Mouse (Mus musculus) heart, postnatal 14 days (tissue): ENCODE measurements at regions not wholly inside any gene's neighbourhood (a gene's known extent, or its start where the extent isn't known, plus 50 kb on each side); places are given as distances from the start of the nearest gene placed in this dataset.

Experiments
- DNase-seq, 2 experiments: peaks; one replicate each; pipeline ENCODE4 v3.0.0; 2021 to 2022
- intact Hi-C: fragments of 180-260 bp; cut with DNase I; formaldehyde crosslinking; loops from one replicate; pipeline ENCODE4 v1.15.1; 2025

DNA sequence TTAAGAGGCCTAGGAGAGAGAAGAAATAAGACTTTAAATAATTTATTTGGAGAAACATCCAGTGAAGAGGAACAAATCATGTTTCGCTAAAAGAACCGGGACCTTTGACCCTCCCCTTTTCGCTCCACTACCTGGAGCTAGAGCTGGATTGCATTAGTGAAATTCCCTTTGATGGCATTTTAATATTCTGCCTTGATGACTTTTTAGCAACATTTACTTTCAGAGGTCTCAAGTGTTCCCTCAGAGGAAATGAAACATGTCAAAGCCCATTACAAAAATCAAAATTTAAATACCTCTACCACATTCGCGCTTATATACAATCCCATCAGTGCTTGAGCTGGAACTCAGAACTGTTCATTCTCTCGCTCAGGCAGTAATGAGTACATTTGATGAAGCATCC lies 297.0 kb upstream of the Gm10295 start:
- intact Hi-C loops = no loop called here
- DNase-seq = no peak

DNA sequence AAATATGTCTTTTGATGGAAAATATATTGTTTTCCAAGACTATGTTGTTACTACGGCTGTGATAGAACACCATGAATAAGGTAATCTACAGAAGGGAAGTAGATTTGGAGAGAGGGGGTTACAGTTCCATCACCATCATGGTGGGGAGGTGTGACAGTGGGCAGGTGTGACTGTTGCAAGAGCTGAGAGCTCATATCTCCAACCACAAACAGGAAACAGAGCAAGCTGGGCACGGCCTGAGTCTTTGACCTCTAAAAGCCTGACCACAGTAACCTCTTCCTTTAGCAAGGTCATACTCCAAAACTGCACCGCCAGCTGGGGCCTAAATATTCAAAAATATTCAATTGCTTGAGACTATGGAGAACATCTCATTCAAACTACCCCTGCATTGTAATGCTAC lies 295.7 kb upstream of the Gm10295 start:
- no peak for DNase-seq
- intact Hi-C loops = no loop called here

- no peak for DNase-seq
- intact Hi-C loops = no loop called here
These were observed 271.8 kb upstream of the Gm10295 start for GRCm38 (mm10) chr7:71623048-71623447.

DNA sequence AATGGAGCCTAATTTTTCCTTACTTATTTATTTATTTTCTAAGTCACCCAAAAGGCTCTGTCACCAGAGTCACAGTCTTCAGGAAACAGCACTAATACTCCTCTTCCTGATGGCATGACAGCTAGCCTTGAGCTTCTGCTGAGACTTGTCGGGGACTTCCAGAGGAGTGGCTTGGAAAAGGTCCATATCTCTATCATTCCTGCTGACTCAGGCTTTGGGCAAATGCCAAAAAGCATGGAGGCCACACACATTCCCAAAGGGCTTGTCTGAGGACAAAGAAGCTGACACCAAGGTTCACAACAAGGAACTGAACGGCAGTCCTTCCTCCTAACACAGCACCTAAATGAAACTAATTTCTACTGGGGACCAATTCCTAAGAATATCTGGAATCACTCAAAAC lies 251.9 kb upstream of the Gm10295 start:
- DNase-seq = peak; percentile 56 to 74
- intact Hi-C loops = no loop called here

- intact Hi-C loops = no loop called here
- DNase-seq = no peak
These were observed 245.5 kb upstream of the Gm10295 start for GRCm38 (mm10) chr7:71596780-71597179.

DNA sequence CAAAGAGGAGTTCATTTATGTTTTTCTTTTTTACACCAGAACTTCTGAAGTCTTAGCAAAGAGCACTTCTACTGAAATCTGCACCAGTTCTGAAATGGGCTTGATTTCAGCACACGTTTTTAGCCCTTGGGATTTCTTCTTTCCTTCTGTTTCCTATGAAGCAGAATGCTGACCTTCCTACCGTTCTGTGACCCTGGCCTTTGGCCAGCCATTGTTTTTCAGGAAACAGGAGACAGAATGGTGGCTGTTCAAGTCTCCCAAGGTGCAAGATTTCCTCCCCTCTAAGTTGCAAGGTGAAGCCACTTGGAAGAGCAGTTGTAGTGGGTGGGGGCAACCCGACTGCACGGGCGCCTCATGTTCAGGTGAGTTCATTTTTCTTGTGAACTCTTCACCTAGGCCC lies 236.3 kb upstream of the Gm10295 start:
- peak; percentile 51 to 61 for DNase-seq
- intact Hi-C loops = loop anchor here (1.0 to 10.0 kb wide), 6 partner anchors 118 to 577 kb away; no protein-coding TSS in a partner anchor

DNA sequence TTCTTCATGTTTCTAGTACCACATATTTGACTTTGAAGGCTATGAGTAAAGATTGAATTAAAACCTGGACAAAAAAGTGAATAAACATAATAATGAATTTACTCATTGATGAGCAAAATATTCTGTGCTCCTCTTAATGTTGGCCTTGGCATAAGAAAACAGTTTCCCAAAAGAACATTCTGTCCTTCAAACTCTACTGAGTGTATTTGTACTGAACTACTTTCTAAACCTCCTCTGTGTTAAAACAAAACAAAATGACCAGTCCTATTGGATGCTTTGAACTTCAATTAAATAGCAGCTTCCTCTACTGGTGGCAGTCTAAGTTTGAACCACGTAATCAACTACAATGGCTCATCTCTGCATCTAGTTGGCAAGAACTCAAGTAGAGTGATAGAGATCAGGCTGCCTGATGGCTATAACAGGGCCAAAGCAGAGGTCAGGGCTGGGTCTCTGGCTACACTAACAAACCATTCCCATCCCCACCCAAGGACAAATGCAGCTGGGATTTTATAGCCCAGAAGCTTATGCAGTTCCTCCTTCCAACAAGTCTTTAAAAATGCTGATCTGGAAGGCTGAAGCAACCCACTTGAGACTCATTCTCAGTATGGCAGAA lies 232.3 kb upstream of the Gm10295 start:
- intact Hi-C loops = loop anchor here (5.0 to 10.0 kb wide), 7 partner anchors 171 to 1231 kb away; no protein-coding TSS in a partner anchor
- peak; percentile 10 to 18 for DNase-seq

GRCm38 (mm10) chr7:71581746-71582145 lies 230.5 kb upstream of the Gm10295 start:
- intact Hi-C loops = loop anchor here (5.0 to 10.0 kb wide), 7 partner anchors 169 to 1229 kb away; no protein-coding TSS in a partner anchor

GRCm38 (mm10) chr7:71560296-71560936 lies 209.1 kb upstream of the Gm10295 start:
- no peak for DNase-seq
- intact Hi-C loops = no loop called here

More at GRCm38 (mm10) chr7:71581746-71582145, 230.5 kb upstream of the Gm10295 start:
- DNase-seq = peak; percentile 52 to 68

- intact Hi-C loops = no loop called here
- no peak for DNase-seq
These were observed 205.2 kb upstream of the Gm10295 start for GRCm38 (mm10) chr7:71556473-71556872.

DNA sequence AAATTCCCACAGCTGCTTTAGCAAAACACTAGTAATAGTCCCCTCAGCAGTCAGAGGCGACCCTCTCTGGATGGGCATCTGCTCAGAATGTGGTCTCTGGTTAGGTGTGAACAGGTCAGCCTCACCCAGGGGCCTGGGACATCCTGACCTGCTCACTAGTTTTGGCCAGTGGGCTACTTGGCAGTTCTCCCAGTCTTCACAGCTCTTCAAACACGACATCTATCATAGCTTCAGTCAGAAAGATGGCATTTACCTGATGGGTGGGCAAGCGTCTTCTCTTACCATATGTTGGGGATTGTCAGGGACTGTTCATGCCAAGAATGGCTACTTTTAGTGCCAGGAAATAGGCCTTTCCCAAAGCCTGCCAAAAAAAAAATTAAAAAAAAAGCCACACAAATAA lies 204.2 kb upstream of the Gm10295 start:
- intact Hi-C loops = no loop called here

GRCm38 (mm10) chr7:71546606-71547213 lies 195.4 kb upstream of the Gm10295 start:
- intact Hi-C loops = no loop called here
- no peak for DNase-seq

More for the DNA sequence above, 204.2 kb upstream of the Gm10295 start:
- DNase-seq = no peak

DNA sequence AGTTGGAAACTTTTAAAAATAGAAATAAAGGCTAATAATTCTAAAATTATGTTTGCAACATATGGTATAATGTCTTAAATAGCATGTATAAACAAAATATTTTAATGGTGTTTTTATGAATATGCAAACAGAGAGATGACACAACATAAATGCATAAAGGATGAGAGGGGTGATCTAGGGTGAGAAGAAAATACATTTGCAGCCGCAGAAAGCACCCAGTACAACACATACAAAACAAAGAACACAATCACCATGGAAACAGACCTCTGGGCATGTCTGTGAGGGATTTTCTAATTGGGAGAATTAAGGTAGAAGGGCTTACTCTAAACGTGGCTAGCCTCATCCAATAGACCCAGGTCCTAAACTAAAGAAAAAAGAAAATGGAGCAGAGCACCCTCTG lies 190.2 kb upstream of the Gm10295 start:
- no peak for DNase-seq
- intact Hi-C loops = no loop called here

GRCm38 (mm10) chr7:71533109-71533508 lies 181.8 kb upstream of the Gm10295 start:
- intact Hi-C loops = no loop called here
- peak; percentile 8 to 12 for DNase-seq

DNA sequence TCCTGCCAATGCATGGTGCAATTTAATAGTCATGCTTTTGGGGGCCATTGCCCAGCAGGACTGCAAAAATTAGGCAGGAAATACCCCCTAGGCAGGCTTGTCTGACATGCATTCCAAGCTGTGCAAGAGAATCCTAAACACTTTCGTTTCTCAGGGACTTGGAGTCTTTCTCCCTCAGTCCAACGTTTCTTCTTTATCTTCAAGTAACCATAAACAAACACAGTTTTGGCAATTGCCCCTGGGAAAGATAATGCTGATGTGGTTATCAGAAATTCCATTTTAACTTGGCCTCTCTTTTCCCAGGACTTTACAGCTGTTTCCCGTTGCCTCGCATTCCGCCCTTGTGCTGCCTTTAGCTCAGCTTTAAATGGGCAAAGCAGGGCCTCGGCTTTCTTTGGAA lies 180.2 kb upstream of the Gm10295 start:
- intact Hi-C loops = no loop called here
- DNase-seq = peak; percentile 7 to 15

GRCm38 (mm10) chr7:71530922-71531321 lies 179.6 kb upstream of the Gm10295 start:
- intact Hi-C loops = no loop called here
- DNase-seq = no peak

- intact Hi-C loops = no loop called here
- no peak for DNase-seq
These were observed 174.9 kb upstream of the Gm10295 start for GRCm38 (mm10) chr7:71526152-71526551.

GRCm38 (mm10) chr7:71524577-71525126 lies 173.4 kb upstream of the Gm10295 start:
- intact Hi-C loops = no loop called here
- DNase-seq = no peak

DNA sequence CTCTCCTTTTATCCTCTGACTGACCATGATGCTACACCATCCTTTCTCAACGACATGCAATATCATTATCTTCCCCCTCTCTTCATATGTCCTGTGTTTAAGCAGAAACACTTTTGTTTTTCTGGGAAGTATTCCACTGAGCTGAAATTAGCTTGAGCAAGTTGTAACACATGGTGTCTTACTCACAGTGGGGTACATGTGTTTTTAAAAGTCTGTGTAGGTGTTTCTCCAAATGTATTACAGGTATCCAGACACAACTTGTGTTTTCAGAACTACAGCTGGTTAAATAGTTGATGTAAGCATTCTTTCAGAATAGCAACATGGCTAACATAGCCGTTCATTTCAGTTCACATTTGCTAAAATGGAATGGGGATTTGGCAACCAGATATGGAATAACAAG lies 172.8 kb upstream of the Gm10295 start:
- intact Hi-C loops = no loop called here
- no peak for DNase-seq

GRCm38 (mm10) chr7:71507379-71507778 lies 156.1 kb upstream of the Gm10295 start:
- intact Hi-C loops = no loop called here
- no peak for DNase-seq

DNA sequence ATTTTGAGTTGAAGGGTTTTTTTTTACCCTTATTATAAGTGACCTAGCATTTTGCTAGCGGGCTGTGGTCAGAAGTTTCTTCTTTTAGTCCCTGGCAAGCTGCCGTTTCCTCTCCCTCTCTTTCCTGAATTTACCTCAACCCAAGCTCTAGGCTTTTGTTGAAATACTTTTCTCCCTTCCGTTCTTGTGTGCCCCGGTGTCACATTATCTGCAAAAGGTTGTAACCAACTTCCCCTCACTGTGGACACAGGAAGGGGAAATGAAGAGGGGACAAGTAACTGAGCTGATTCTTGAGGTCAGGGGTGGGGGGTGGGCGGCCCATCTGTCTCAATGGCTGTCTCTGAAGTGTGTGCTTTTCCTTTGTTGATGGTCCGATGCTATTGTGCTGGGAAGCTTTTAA lies 149.4 kb upstream of the Gm10295 start:
- intact Hi-C loops = no loop called here
- peak; percentile 5 to 31 for DNase-seq
